ENCODE assay signal across 8 mouse cellular contexts in the genomic region with DNA sequence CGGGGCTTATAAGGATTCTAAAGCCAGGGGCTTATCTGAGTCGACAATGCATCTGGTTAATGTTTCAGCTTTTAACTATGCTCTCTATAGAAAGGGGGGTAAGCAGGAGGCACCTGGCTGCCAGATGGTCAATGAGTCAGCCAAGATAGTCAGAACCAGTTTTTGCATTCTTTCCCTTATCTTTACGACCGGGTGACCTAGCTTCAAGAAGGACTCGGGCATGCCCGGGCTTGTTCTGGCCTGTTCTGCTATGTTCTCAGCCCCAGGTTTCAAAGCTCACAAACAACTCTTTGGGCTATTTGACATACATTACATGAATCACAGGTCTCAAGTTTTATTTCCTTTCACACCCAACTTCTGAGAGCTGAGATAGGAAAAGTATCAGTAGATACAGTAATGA.
A peak's percentile ranks its signal among the peaks of the same experiment; 100 is the strongest.
DNase-seq lines count a peak whose midpoint lies in the region; ATAC-seq and TF ChIP-seq lines count a peak whose summit lies in the region.
"Not testable (repeated sequence)": the region's sequence is repeated elsewhere in the genome, so short reads cannot be mapped to it uniquely, and the experiment has no call there.

No protein-coding gene starts in this region.

- not testable (repeated sequence) for H3K27me3 ChIP-seq in C2C12 (ENCODE audit: control insufficient read depth, insufficient read depth, insufficient read length); heart, embryonic 12.5 days (replicated peaks); intestine, embryonic 14.5 days (replicated peaks; ENCODE audit: control insufficient read depth, insufficient read depth, low read length); limb, embryonic 11.5 days (ENCODE audit: control insufficient read depth, insufficient read depth, low read length); stomach, embryonic 14.5 days (ENCODE audit: control insufficient read depth, insufficient read depth, low read length)

- not testable (repeated sequence) for H3ac ChIP-seq in C2C12 (ENCODE audit: control insufficient read depth, insufficient read length, low read depth)

- H3K27ac ChIP-seq in heart, embryonic 12.5 days (ENCODE audit: poor library complexity, severe bottlenecking): peak overlapping the region; percentile 47; the same call in 1 of the 2 replicates
- H3K27ac ChIP-seq in intestine, embryonic 14.5 days (ENCODE audit: low read depth); limb, embryonic 11.5 days (replicated peaks; ENCODE audit: low read depth, low read length); stomach, embryonic 14.5 days (ENCODE audit: low read length): not testable (repeated sequence)

- not testable (repeated sequence) for H3K9ac ChIP-seq in heart, embryonic 12.5 days; intestine, embryonic 14.5 days (ENCODE audit: low read length); limb, embryonic 11.5 days (ENCODE audit: low read length); stomach, embryonic 14.5 days (replicated peaks; ENCODE audit: low read depth, low read length)

- not testable (repeated sequence) for H3K4me3 ChIP-seq in C2C12 (ENCODE audit: insufficient read depth, poor library complexity, severe bottlenecking); heart, embryonic 12.5 days; intestine, embryonic 14.5 days (ENCODE audit: low read depth, low read length); limb, embryonic 11.5 days (ENCODE audit: low read depth, low read length); stomach, embryonic 14.5 days (ENCODE audit: low read depth, low read length)

- H3K9me3 ChIP-seq in heart, embryonic 12.5 days (replicated peaks); intestine, embryonic 14.5 days (ENCODE audit: control insufficient read depth, low read length); limb, embryonic 11.5 days (ENCODE audit: control insufficient read depth, low read length); stomach, embryonic 14.5 days (ENCODE audit: control insufficient read depth, low read depth, low read length): not testable (repeated sequence)

- not testable (repeated sequence) for H3K79me2 ChIP-seq in C2C12 (ENCODE audit: control insufficient read depth, insufficient read depth)

- not testable (repeated sequence) for H3K36me3 ChIP-seq in C2C12 (ENCODE audit: control insufficient read depth, insufficient read depth); heart, embryonic 12.5 days; intestine, embryonic 14.5 days (ENCODE audit: control insufficient read depth, insufficient read depth, low read length); limb, embryonic 11.5 days (ENCODE audit: control insufficient read depth, insufficient read depth, low read length); stomach, embryonic 14.5 days (ENCODE audit: control insufficient read depth, insufficient read depth, low read length)

- not testable (repeated sequence) for ATAC-seq in heart, embryonic 12.5 days (ENCODE audit: insufficient number of reproducible peaks, low FRiP score); limb, embryonic 11.5 days (ENCODE audit: insufficient number of reproducible peaks, low FRiP score, low TSS enrichment, low read depth)
- peak; percentile 40; the same call in 1 of the 2 replicates for ATAC-seq in intestine, embryonic 14.5 days (replicated peaks; ENCODE audit: low FRiP score, low TSS enrichment, low read depth)
- ATAC-seq in stomach, embryonic 14.5 days (ENCODE audit: insufficient number of reproducible peaks, insufficient read depth, low FRiP score, low read depth): peak; percentile 33; the same call in 1 of the 2 replicates

- DNase-seq in embryo, embryonic 10.5 days (ENCODE audit: low spot score): peak; percentile 6
- DNase-seq in forelimb bud, embryonic 11.5 days (ENCODE audit: low read depth, low spot score): peak; percentile 8
- not testable (repeated sequence) for DNase-seq in intestine, embryonic 14.5 days (ENCODE audit: low spot score)
- peak; percentile 25 for DNase-seq in limb, embryonic 11.5 days (ENCODE audit: low spot score)
- peak; percentile 78 for DNase-seq in urinary bladder, postnatal 14 days (ENCODE audit: low spot score)

- 15% methylated on average over 6 of the region's 6 CpGs for WGBS in heart, embryonic 12.5 days
- 38% methylated on average over 6 of the region's 6 CpGs for WGBS in intestine, embryonic 14.5 days
- 46% methylated on average over 6 of the region's 6 CpGs for WGBS in limb, embryonic 11.5 days
- 43% methylated on average over 6 of the region's 6 CpGs for WGBS in stomach, embryonic 14.5 days

- TF ChIP-seq CTCF in C2C12 (IDR thresholded peaks at IDR 0.05; ENCODE audit: control insufficient read depth, insufficient read depth, insufficient read length): not testable (repeated sequence)

- H3K4me1 ChIP-seq in heart, embryonic 12.5 days (replicated peaks); intestine, embryonic 14.5 days (replicated peaks; ENCODE audit: control insufficient read depth, insufficient read depth, low read length); limb, embryonic 11.5 days (ENCODE audit: control insufficient read depth, insufficient read depth, low read length); stomach, embryonic 14.5 days (ENCODE audit: control insufficient read depth, insufficient read depth, low read length): not testable (repeated sequence)

- not testable (repeated sequence) for H3K79me3 ChIP-seq in C2C12 (ENCODE audit: low read depth)

- not testable (repeated sequence) for H3K4me2 ChIP-seq in heart, embryonic 12.5 days; intestine, embryonic 14.5 days (ENCODE audit: low read length); limb, embryonic 11.5 days (ENCODE audit: low read depth, severe bottlenecking); stomach, embryonic 14.5 days (replicated peaks; ENCODE audit: low read depth, low read length)

TF ChIP-seq in C2C12, 6 proteins besides CTCF, POLR2A, EP300 and RAD21:
- peak; percentile 28 for TF ChIP-seq MYOD1 (IDR thresholded peaks at IDR 0.05; ENCODE audit: control insufficient read depth, insufficient read length, low read depth)
TF ChIP-seq in C2C12: peak in this region for 1; not testable (repeated sequence) for 5.
